Mouse (Mus musculus) embryonic fibroblast, embryonic 13.5 days (primary cell): ENCODE data around the gene Abhd17b. TPM values are rescaled to one million over a fixed set of nuclear protein-coding genes. Genes with fewer than 3 reads are reported as not detected.
"Not testable (repeated sequence)": the region's sequence is repeated elsewhere in the genome, so short reads cannot be mapped to it uniquely, and the experiment has no call there.

Source experiments
- H3K27ac ChIP-seq: 2 replicates; pipeline ENCODE4 v1.5.1; 2012; ENCODE audit warnings: low read length, control low read depth, inconsistent platforms; ENCODE audit not compliant: insufficient read depth
- H3K4me1 ChIP-seq: 2 replicates; pipeline ENCODE4 v1.6.1; 2011; ENCODE audit warnings: low read length; ENCODE audit not compliant: control insufficient read depth, insufficient read depth
- H3K4me3 ChIP-seq: 2 replicates; pipeline ENCODE4 v1.5.1; 2011; ENCODE audit warnings: mild to moderate bottlenecking, control low read depth, low read length; ENCODE audit not compliant: insufficient read depth
- CTCF ChIP-seq: IDR thresholded peaks from 2 replicates; pipeline ENCODE4 v1.5.1; 2011; ENCODE audit warnings: mild to moderate bottlenecking, control low read depth, low read length, moderate library complexity, borderline replicate concordance; ENCODE audit not compliant: insufficient read depth
- POLR2A ChIP-seq: IDR thresholded peaks from 2 replicates; pipeline ENCODE4 v1.6.1; 2011; ENCODE audit warnings: low read depth, mild to moderate bottlenecking, control low read depth, low read length, moderate library complexity
- polyA plus RNA-seq: library from polyadenylated mRNA; stranded (reverse); fragments of >200 nt; gene quantifications from 2 replicates; pipeline ENCODE4 v1.2.4, GENCODE M21; 2011; ENCODE audit warnings: low read depth; ENCODE audit not compliant: missing spikeins, insufficient read length

Abhd17b gene
- polyA plus RNA-seq, 1 experiment: 25.6 TPM

- H3K4me1 ChIP-seq: 0 out of 2 replicates have a peak, but pooled peaks cover 4% of the 10 kb centered on the region
- no peak overlapping the region for H3K27ac ChIP-seq
- no peak for TF ChIP-seq POLR2A
- TF ChIP-seq CTCF: no peak
- no peak overlapping the region for H3K4me3 ChIP-seq
These were observed 60.5 kb downstream of the Abhd17b start for GRCm38 (mm10) chr19:21713260-21714031.

GRCm38 (mm10) chr19:21714278-21714883 lies 61.4 kb downstream of the Abhd17b start:
- Histone ChIP-seq H3K4me1 (0 out of 2 replicates have a peak, but pooled peaks cover 4% of the 10 kb centered on the region), H3K27ac (no peak overlapping the region; the same call in 1 of the 2 replicates), H3K4me3 (no peak overlapping the region)
- TF ChIP-seq POLR2A (no peak), CTCF (no peak)

GRCm38 (mm10) chr19:21715005-21715442 lies 62.0 kb downstream of the Abhd17b start:
- H3K27ac ChIP-seq: no peak overlapping the region
- 0 out of 2 replicates have a peak, but pooled peaks cover 4% of the 10 kb centered on the region for H3K4me1 ChIP-seq
- no peak overlapping the region for H3K4me3 ChIP-seq
- TF ChIP-seq POLR2A: no peak
- no peak for TF ChIP-seq CTCF

GRCm38 (mm10) chr19:21715515-21715914 lies 62.5 kb downstream of the Abhd17b start:
- TF ChIP-seq POLR2A (no peak), CTCF (no peak)
- no peak overlapping the region for H3K4me3 ChIP-seq
- 0 out of 2 replicates have a peak, but pooled peaks cover 4% of the 10 kb centered on the region for H3K4me1 ChIP-seq
- H3K27ac ChIP-seq: no peak overlapping the region

GRCm38 (mm10) chr19:21716456-21716855 lies 63.5 kb downstream of the Abhd17b start:
- H3K4me3 ChIP-seq: no peak overlapping the region
- H3K27ac ChIP-seq: no peak overlapping the region
- TF ChIP-seq POLR2A (no peak), CTCF (no peak)
- 0 out of 2 replicates have a peak, but pooled peaks cover 4% of the 10 kb centered on the region for H3K4me1 ChIP-seq

- Histone ChIP-seq H3K27ac (no peak overlapping the region), H3K4me3 (no peak overlapping the region), H3K4me1 (0 out of 2 replicates have a peak, but pooled peaks cover 4% of the 10 kb centered on the region)
- TF ChIP-seq CTCF: no peak
These were observed 66.2 kb downstream of the Abhd17b start for GRCm38 (mm10) chr19:21719206-21719605.

- H3K27ac ChIP-seq: no peak overlapping the region
- no peak for TF ChIP-seq POLR2A
- no peak for TF ChIP-seq CTCF
- H3K4me1 ChIP-seq: no peaks in the 10 kb centered on the region
- H3K4me3 ChIP-seq: no peak overlapping the region
These were observed 68.0 kb downstream of the Abhd17b start for GRCm38 (mm10) chr19:21720950-21721349.

GRCm38 (mm10) chr19:21723280-21723679 lies 70.3 kb downstream of the Abhd17b start:
- H3K4me3 ChIP-seq, H3K4me1 ChIP-seq, H3K27ac ChIP-seq: not testable (repeated sequence)

- TF ChIP-seq CTCF: no peak
- Histone ChIP-seq H3K27ac (no peak overlapping the region), H3K4me1 (no peaks in the 10 kb centered on the region), H3K4me3 (no peak overlapping the region)
These were observed 71.1 kb downstream of the Abhd17b start for GRCm38 (mm10) chr19:21723911-21724655.

GRCm38 (mm10) chr19:21725168-21725567 lies 72.2 kb downstream of the Abhd17b start:
- no peak overlapping the region for H3K4me3 ChIP-seq
- TF ChIP-seq CTCF (no peak), POLR2A (no peak)
- no peaks in the 10 kb centered on the region for H3K4me1 ChIP-seq
- H3K27ac ChIP-seq: no peak overlapping the region
